Mouse (Mus musculus) bone marrow, adult 2 months (tissue): ENCODE results near the gene Arl5a. TPM values are rescaled to one million over a fixed set of nuclear protein-coding genes. Genes with fewer than 3 reads are reported as not detected.
A peak's percentile ranks its signal among the peaks of the same experiment; 100 is the strongest.

Source experiments
- H3K27ac ChIP-seq: fragments of 200-500 bp; 2 replicates; pipeline ENCODE4 v1.5.1; 2012; ENCODE audit warnings: low read depth, mild to moderate bottlenecking, control low read depth, inconsistent platforms, low read length; ENCODE audit not compliant: control insufficient read depth, poor library complexity, insufficient read depth
- H3K4me1 ChIP-seq: fragments of 200-500 bp; 2 replicates; pipeline ENCODE4 v1.6.1; 2011; ENCODE audit warnings: low read length; ENCODE audit not compliant: control insufficient read depth, insufficient read depth
- H3K4me3 ChIP-seq: fragments of 200-500 bp; replicated peaks from 2 replicates; pipeline ENCODE3; 2011; ENCODE audit warnings: mild to moderate bottlenecking, low read depth, low read length, control low read depth; ENCODE audit not compliant: control insufficient read depth
- CTCF ChIP-seq: fragments of 200-500 bp; IDR thresholded peaks from 2 replicates; pipeline ENCODE4 v1.5.1; 2011; ENCODE audit warnings: low read length, control low read depth; ENCODE audit not compliant: control insufficient read depth, insufficient read depth
- POLR2A ChIP-seq: fragments of 200-500 bp; IDR thresholded peaks from 2 replicates; pipeline ENCODE4 v1.6.1; 2011; ENCODE audit warnings: low read depth, mild to moderate bottlenecking, control low read depth, low read length, borderline replicate concordance; ENCODE audit not compliant: control insufficient read depth
- WGBS: fragments of 180-500 bp; shearing (Covaris S2); methylation state at CpG from one replicate; pipeline ENCODE4 v1.1.7; 2018; 5-methylcytosine and 5-hydroxymethylcytosine counted together
- polyA plus RNA-seq: library from polyadenylated mRNA; stranded (reverse); fragments of >200 nt; gene quantifications from 2 replicates; pipeline ENCODE4 v1.2.4, GENCODE M21; 2011; ENCODE audit warnings: low replicate concordance; ENCODE audit not compliant: missing spikeins, insufficient read depth, insufficient read length

Gene Arl5a
- polyA plus RNA-seq: 8.6 and 13.9 TPM in 2 replicates

- under 1% methylated on average over 54 of the region's 57 CpGs for WGBS
- H3K27ac ChIP-seq: peak within 1 kb of the TSS; percentile 85
- H3K4me1 ChIP-seq: peaks cover 3% of the 10 kb centered on the region; the same call in 1 of the 2 replicates
- peak within 1 kb of the TSS; percentile 99 for H3K4me3 ChIP-seq
- TF ChIP-seq CTCF (no peak), POLR2A (peak; percentile 70; the same call in 1 of the 2 replicates)
Measured at GRCm38 (mm10) chr2:52424747-52425522, at the start of gene Arl5a. Gene Arl5a (minus strand): TSS chr2:52424901.

GRCm38 (mm10) chr2:52471545-52472291 lies 47.0 kb upstream of the Arl5a start:
- no peak overlapping the region for H3K4me3 ChIP-seq
- no peak overlapping the region for H3K27ac ChIP-seq
- H3K4me1 ChIP-seq: peaks cover 1% of the 10 kb centered on the region; the same call in 1 of the 2 replicates
- 32% methylated on average over 4 of the region's 4 CpGs for WGBS
- TF ChIP-seq CTCF: no peak
- TF ChIP-seq POLR2A: no peak

- 82% methylated on average over 4 of the region's 4 CpGs for WGBS
- Histone ChIP-seq H3K4me1 (no peaks in the 10 kb centered on the region), H3K4me3 (no peak overlapping the region), H3K27ac (no peak overlapping the region)
- TF ChIP-seq POLR2A (no peak), CTCF (no peak)
Measured at GRCm38 (mm10) chr2:52470044-52470560, 45.4 kb upstream of the Arl5a start.

GRCm38 (mm10) chr2:52467629-52468028 lies 42.9 kb upstream of the Arl5a start:
- Histone ChIP-seq H3K4me1 (no peaks in the 10 kb centered on the region), H3K4me3 (no peak overlapping the region), H3K27ac (no peak overlapping the region)
- TF ChIP-seq CTCF: no peak
- no peak for TF ChIP-seq POLR2A
- WGBS: 75% methylated on average over 6 of the region's 6 CpGs

- H3K4me1 ChIP-seq: no peaks in the 10 kb centered on the region
- no peak for TF ChIP-seq CTCF
- TF ChIP-seq POLR2A: no peak
- WGBS: 84% methylated on average over 12 of the region's 12 CpGs
- H3K4me3 ChIP-seq: no peak overlapping the region
- H3K27ac ChIP-seq: no peak overlapping the region
Measured at GRCm38 (mm10) chr2:52461206-52461967, 36.7 kb upstream of the Arl5a start.

- no peak overlapping the region for H3K27ac ChIP-seq
Measured at GRCm38 (mm10) chr2:52455606-52456479, 31.1 kb upstream of the Arl5a start.

GRCm38 (mm10) chr2:52449818-52450217 lies 25.1 kb upstream of the Arl5a start:
- TF ChIP-seq CTCF (no peak), POLR2A (no peak)
- Histone ChIP-seq H3K4me1 (no peaks in the 10 kb centered on the region), H3K27ac (no peak overlapping the region), H3K4me3 (no peak overlapping the region)
- WGBS: 18% methylated on average over 8 of the region's 8 CpGs

More at GRCm38 (mm10) chr2:52455606-52456479, 31.1 kb upstream of the Arl5a start:
- no peaks in the 10 kb centered on the region for H3K4me1 ChIP-seq
- 73% methylated on average over 7 of the region's 7 CpGs for WGBS
- no peak overlapping the region for H3K4me3 ChIP-seq
- no peak for TF ChIP-seq POLR2A
- no peak for TF ChIP-seq CTCF
